Mouse (Mus musculus) layer of hippocampus, adult 9-11 months (tissue): ENCODE measurements at regions not wholly inside any gene's neighbourhood (a gene's known extent, or its start where the extent isn't known, plus 50 kb on each side); places are given as distances from the start of the nearest gene placed in this dataset.

Experiments
- DNase-seq: peaks from one replicate; pipeline ENCODE4 v3.0.0; 2022

GRCm38 (mm10) chr7:37241781-37242180, 531.7 kb downstream of the Zfp536 start:
- no peak for DNase-seq

GRCm38 (mm10) chr7:37242476-37242875, 531.0 kb downstream of the Zfp536 start:
- no peak for DNase-seq

- peak; percentile 27 for DNase-seq
Measured at GRCm38 (mm10) chr7:37246156-37246555, 527.3 kb downstream of the Zfp536 start.

- DNase-seq: no peak
Measured at GRCm38 (mm10) chr7:37254431-37254830, 519.0 kb downstream of the Zfp536 start.

GRCm38 (mm10) chr7:37255840-37256239, 517.6 kb downstream of the Zfp536 start:
- DNase-seq: no peak

GRCm38 (mm10) chr7:37259293-37259692, 514.1 kb downstream of the Zfp536 start:
- DNase-seq: no peak

GRCm38 (mm10) chr7:37262846-37263245, 510.6 kb downstream of the Zfp536 start:
- no peak for DNase-seq

- no peak for DNase-seq
Measured at GRCm38 (mm10) chr7:37267404-37267803, 506.0 kb downstream of the Zfp536 start.

GRCm38 (mm10) chr7:37270841-37271240, 502.6 kb downstream of the Zfp536 start:
- no peak for DNase-seq

- DNase-seq: no peak
Measured at GRCm38 (mm10) chr7:37290018-37290417, 483.4 kb downstream of the Zfp536 start.

GRCm38 (mm10) chr7:37290493-37291045, 482.9 kb downstream of the Zfp536 start:
- no peak for DNase-seq

GRCm38 (mm10) chr7:37291726-37292125, 481.7 kb downstream of the Zfp536 start:
- DNase-seq: no peak

GRCm38 (mm10) chr7:37292554-37292953, 480.9 kb downstream of the Zfp536 start:
- no peak for DNase-seq

GRCm38 (mm10) chr7:37298888-37299287, 474.6 kb downstream of the Zfp536 start:
- no peak for DNase-seq

- DNase-seq: peak; percentile 41
Measured at GRCm38 (mm10) chr7:37305463-37305862, 468.0 kb downstream of the Zfp536 start.

- DNase-seq: no peak
Measured at GRCm38 (mm10) chr7:37307191-37307590, 466.2 kb downstream of the Zfp536 start.

- no peak for DNase-seq
Measured at GRCm38 (mm10) chr7:37324653-37325052, 448.8 kb downstream of the Zfp536 start.

GRCm38 (mm10) chr7:37333451-37333850, 440.0 kb downstream of the Zfp536 start:
- no peak for DNase-seq

- no peak for DNase-seq
Measured at GRCm38 (mm10) chr7:37335212-37335611, 438.2 kb downstream of the Zfp536 start.

GRCm38 (mm10) chr7:37336171-37336850, 437.1 kb downstream of the Zfp536 start:
- DNase-seq: no peak

GRCm38 (mm10) chr7:37336851-37337531, 436.4 kb downstream of the Zfp536 start:
- DNase-seq: peak; percentile 92

GRCm38 (mm10) chr7:37337616-37338015, 435.8 kb downstream of the Zfp536 start:
- DNase-seq: no peak

- no peak for DNase-seq
Measured at GRCm38 (mm10) chr7:37338067-37338501, 435.4 kb downstream of the Zfp536 start.

GRCm38 (mm10) chr7:37342613-37343012, 430.8 kb downstream of the Zfp536 start:
- DNase-seq: no peak
